Mouse (Mus musculus) cerebellum, adult 2 months (tissue): ENCODE measurements at regions not wholly inside any gene's neighbourhood (a gene's known extent, or its start where the extent isn't known, plus 50 kb on each side); places are given as distances from the start of the nearest gene placed in this dataset.

ENCODE experiments used
- CTCF ChIP-seq: fragments of 200-500 bp; IDR thresholded peaks from 2 replicates; pipeline ENCODE4 v1.5.1; 2011; ENCODE audit warnings: low read depth, mild to moderate bottlenecking, control low read depth, low read length, moderate library complexity, borderline replicate concordance; ENCODE audit not compliant: insufficient read depth
- POLR2A ChIP-seq: fragments of 200-500 bp; IDR thresholded peaks from 2 replicates; pipeline ENCODE4 v1.6.1; 2011; ENCODE audit warnings: low read length, control low read depth, borderline replicate concordance; ENCODE audit not compliant: insufficient read depth

DNA sequence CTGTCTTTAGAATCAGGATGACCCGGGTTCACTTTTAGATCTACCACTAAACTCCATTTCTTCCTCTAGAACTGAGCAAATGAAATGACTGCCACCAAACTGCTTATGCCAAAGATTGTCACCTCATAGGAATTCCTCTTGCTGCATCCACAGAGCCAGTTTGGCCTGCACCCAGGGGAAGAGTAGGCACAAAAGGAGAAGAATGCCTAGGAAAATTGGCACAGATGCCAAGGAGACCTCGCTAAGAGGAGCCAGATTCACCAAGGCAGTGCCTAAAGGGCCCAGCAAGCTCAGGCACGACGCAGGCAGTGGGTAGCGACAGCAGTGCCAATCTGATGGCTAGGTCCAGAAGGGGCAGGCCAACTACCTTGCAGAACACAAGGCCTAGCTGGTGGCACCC, 139.0 kb upstream of the Pja1 start:
- TF ChIP-seq CTCF (no peak), POLR2A (no peak)
